Mouse (Mus musculus): Measurements from ENCODE around the gene Tmem33.

GRCm38 (mm10) chr5:67260531-67261371 lies at the start of gene Tmem33:
- TF ChIP-seq POLR2A (IDR thresholded peaks at IDR 0.05; ENCODE audit: insufficient read depth, low read length): no peak
- TF ChIP-seq CTCF (IDR thresholded peaks at IDR 0.05; ENCODE audit: low read depth, low read length): no peak

All from ES-Bruce4 (cell line).